Mouse (Mus musculus) liver, embryonic 16.5 days (tissue): Measurements from ENCODE around the gene Aldh1l1. TPM values are rescaled to one million over a fixed set of nuclear protein-coding genes. Genes with fewer than 3 reads are reported as not detected.
"Not testable (repeated sequence)": the region's sequence is repeated elsewhere in the genome, so short reads cannot be mapped to it uniquely, and the experiment has no call there.

ENCODE experiments used
- ATAC-seq: fragments of 200-750 bp; cut with Nextera tagmentation; 2 replicates; pipeline ENCODE4 v1.8.0; 2017; ENCODE audit warnings: low read depth, mild to moderate bottlenecking, moderate number of reproducible peaks, moderate library complexity
- H3K27ac ChIP-seq: fragments of 300-500 bp; sonication (generic); 2 replicates; pipeline ENCODE4 v1.5.1; 2014; ENCODE audit warnings: mild to moderate bottlenecking, low read length
- H3K27me3 ChIP-seq: fragments of 300-500 bp; sonication (generic); 2 replicates; pipeline ENCODE4 v1.6.1; 2014; ENCODE audit warnings: low read depth, low read length, mixed read lengths; ENCODE audit not compliant: control insufficient read depth, insufficient read depth
- H3K36me3 ChIP-seq: fragments of 300-500 bp; sonication (generic); 2 replicates; pipeline ENCODE4 v1.6.1; 2014; ENCODE audit warnings: mild to moderate bottlenecking; ENCODE audit not compliant: control insufficient read depth, insufficient read depth
- H3K4me1 ChIP-seq: fragments of 300-500 bp; sonication (generic); 2 replicates; pipeline ENCODE4 v1.6.1; 2014; ENCODE audit warnings: low read depth, low read length, mixed read lengths; ENCODE audit not compliant: control insufficient read depth
- H3K4me2 ChIP-seq: fragments of 300-500 bp; sonication (generic); 2 replicates; pipeline ENCODE4 v1.6.1; 2014; ENCODE audit warnings: low read depth, low read length, mixed read lengths
- H3K4me3 ChIP-seq: fragments of 300-500 bp; sonication (generic); 2 replicates; pipeline ENCODE4 v1.5.1; 2014; ENCODE audit warnings: low read depth, mild to moderate bottlenecking, low read length
- H3K9ac ChIP-seq: fragments of 300-500 bp; sonication (generic); 2 replicates; pipeline ENCODE4 v1.6.1; 2014; ENCODE audit warnings: low read depth, low read length
- H3K9me3 ChIP-seq: fragments of 300-500 bp; sonication (generic); replicated peaks from 2 replicates; pipeline ENCODE4 v1.6.1; 2016; ENCODE audit warnings: low read length; ENCODE audit not compliant: control insufficient read depth
- WGBS: fragments of 180-500 bp; shearing (Covaris S2); extraction: QIAGEN DNeasy Blood & Tissue Kit; methylation state at CpG from one replicate; pipeline ENCODE4 v1.1.7; 2014; ENCODE audit not compliant: insufficient replicate concordance; 5-methylcytosine and 5-hydroxymethylcytosine counted together
- polyA plus RNA-seq: library from polyadenylated mRNA; unstranded; fragments of >200 nt; fragmentation: Nextera tagmentation; extraction: Ambion mirVana; gene quantifications from 2 replicates; pipeline ENCODE4 v1.2.1, GENCODE M21; 2015

The Aldh1l1 gene
- polyA plus RNA-seq, 1 experiment from 2014 or later: 48.3 TPM

GRCm38 (mm10) chr6:90624184-90624583, 138.0 kb downstream of the Aldh1l1 start:
- Histone ChIP-seq H3K4me3 (peak overlapping the region; percentile 70), H3K36me3 (peaks cover 39% of the 10 kb centered on the region), H3K27ac (peak overlapping the region; percentile 98), H3K4me1 (peaks cover 70% of the 10 kb centered on the region), H3K27me3 (no peaks in the 10 kb centered on the region), H3K9me3 (no peaks in the 10 kb centered on the region), H3K4me2 (peak overlapping the region; percentile 80), H3K9ac (peak overlapping the region; percentile 63)
- no peak for ATAC-seq
- WGBS: 27% methylated on average over 6 of the region's 6 CpGs

GRCm38 (mm10) chr6:90624733-90625132, 138.5 kb downstream of the Aldh1l1 start:
- Histone ChIP-seq H3K27me3 (no peaks in the 10 kb centered on the region), H3K9me3 (no peaks in the 10 kb centered on the region), H3K9ac (peak overlapping the region; percentile 63), H3K4me2 (peak overlapping the region; percentile 80), H3K4me3 (peak overlapping the region; percentile 70), H3K27ac (peak overlapping the region; percentile 98), H3K36me3 (peaks cover 41% of the 10 kb centered on the region), H3K4me1 (peaks cover 65% of the 10 kb centered on the region)
- ATAC-seq: peak; percentile 22
- 20% methylated on average over 11 of the region's 11 CpGs for WGBS

DNA sequence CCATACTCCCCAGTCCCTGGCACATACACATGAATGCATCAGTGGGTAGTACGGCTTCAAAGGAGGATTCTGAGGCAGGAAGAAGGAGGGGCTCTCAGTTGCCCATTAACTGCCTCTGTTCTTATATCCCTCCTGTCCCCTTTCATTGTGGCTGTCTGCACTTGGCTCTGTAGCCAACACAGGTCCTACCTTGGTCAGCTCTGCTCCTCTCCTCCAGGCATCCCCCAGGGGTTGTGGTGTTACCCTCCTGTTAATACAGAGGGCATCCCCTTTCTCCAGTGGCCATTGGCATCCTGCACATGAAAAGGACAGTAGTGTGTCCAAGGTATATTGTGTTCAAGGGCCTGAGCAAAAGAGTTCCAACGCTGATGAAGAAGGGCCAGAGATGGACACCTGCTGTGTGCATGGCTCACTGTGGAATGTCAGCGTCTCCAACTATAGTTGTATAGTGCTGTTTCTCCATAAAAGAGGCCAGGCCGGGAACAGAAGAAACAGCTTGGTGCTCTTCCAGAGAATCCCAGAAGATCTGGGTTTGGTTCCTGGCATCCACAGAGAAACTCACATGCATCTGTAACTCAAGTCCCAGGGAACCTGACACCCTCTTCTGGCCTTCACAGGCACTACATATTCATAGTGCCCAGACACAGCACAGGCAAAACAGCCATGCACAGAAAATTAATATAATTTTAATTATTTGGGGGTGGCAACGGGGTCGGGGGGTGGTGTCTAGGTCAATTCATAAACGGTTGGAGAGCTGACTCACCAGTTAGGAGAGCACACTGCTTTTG, 139.2 kb downstream of the Aldh1l1 start:
- Histone ChIP-seq H3K36me3 (peaks cover 45% of the 10 kb centered on the region), H3K4me2 (peak overlapping the region; percentile 80), H3K4me1 (peaks cover 61% of the 10 kb centered on the region), H3K27ac (peak overlapping the region; percentile 98), H3K27me3 (no peaks in the 10 kb centered on the region), H3K9ac (peak overlapping the region; percentile 63), H3K4me3 (peak overlapping the region; percentile 70), H3K9me3 (no peaks in the 10 kb centered on the region)
- 71% methylated on average over 7 of the region's 7 CpGs for WGBS
- no peak for ATAC-seq

- Histone ChIP-seq H3K4me3 (no peak overlapping the region), H3K36me3 (peaks cover 63% of the 10 kb centered on the region), H3K4me2 (no peak overlapping the region), H3K27me3 (no peaks in the 10 kb centered on the region), H3K9me3 (no peaks in the 10 kb centered on the region), H3K27ac (no peak overlapping the region; the same call in 1 of the 2 replicates), H3K9ac (no peak overlapping the region), H3K4me1 (peaks cover 40% of the 10 kb centered on the region)
- ATAC-seq: no peak
- 75% methylated on average over 4 of the region's 4 CpGs for WGBS
Observed at GRCm38 (mm10) chr6:90627556-90627955, 141.3 kb downstream of the Aldh1l1 start.

DNA sequence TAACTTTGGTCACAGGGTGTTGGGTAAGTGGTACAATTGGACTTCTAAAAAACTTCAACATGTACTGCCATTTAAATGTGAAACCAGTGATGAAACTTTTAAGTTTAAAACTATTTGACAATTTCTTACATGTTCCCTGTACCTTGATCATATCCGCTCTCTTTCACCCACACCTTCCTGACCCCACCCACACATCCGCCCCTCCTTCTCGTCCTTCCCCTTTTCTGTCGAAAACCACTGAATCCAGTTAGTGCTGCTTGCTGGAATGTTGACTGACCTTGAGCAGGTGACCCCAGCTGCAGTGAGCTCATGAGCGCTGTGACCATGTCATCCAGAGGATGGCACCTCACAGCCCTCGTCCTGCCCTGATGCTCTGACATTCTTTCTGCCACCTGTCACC, 143.3 kb downstream of the Aldh1l1 start:
- H3K4me2 ChIP-seq: no peak overlapping the region
- no peak overlapping the region for H3K4me3 ChIP-seq
- no peaks in the 10 kb centered on the region for H3K27me3 ChIP-seq
- H3K9ac ChIP-seq: no peak overlapping the region
- H3K9me3 ChIP-seq: no peaks in the 10 kb centered on the region
- 0 out of 2 replicates have a peak overlapping the region, but pooled peaks have one; percentile 39 for H3K27ac ChIP-seq
- peaks cover 68% of the 10 kb centered on the region for H3K36me3 ChIP-seq
- peaks cover 20% of the 10 kb centered on the region for H3K4me1 ChIP-seq
- WGBS: 48% methylated on average over 6 of the region's 6 CpGs
- ATAC-seq: peak; percentile 38

DNA sequence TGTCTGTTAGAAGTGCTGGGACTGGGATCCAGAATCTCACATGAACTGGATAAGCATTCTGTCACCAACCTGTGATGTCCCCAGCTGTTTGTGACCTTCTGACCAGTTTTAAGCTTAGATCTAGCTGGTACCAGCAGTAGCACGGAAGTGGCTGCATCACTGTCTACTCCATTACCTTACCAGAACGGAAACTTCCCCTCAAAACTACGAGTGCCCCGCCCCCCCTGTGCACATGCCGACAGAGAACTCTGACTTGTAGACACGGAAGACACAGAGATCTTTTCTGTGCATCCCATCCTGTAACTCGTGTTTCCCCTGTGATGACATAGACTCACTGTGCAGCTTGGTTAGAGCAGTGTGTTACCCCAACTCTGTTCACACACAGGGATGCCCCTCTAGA, 144.2 kb downstream of the Aldh1l1 start:
- H3K27ac ChIP-seq: no peak overlapping the region
- no peaks in the 10 kb centered on the region for H3K27me3 ChIP-seq
- no peak overlapping the region for H3K9ac ChIP-seq
- no peak for ATAC-seq
- H3K4me2 ChIP-seq: no peak overlapping the region
- H3K4me3 ChIP-seq: no peak overlapping the region
- H3K4me1 ChIP-seq: peaks cover 14% of the 10 kb centered on the region
- no peaks in the 10 kb centered on the region for H3K9me3 ChIP-seq
- 80% methylated on average over 7 of the region's 7 CpGs for WGBS
- peaks cover 72% of the 10 kb centered on the region for H3K36me3 ChIP-seq

- WGBS: 78% methylated on average over 3 of the region's 3 CpGs
- H3K27ac ChIP-seq, H3K4me3 ChIP-seq, H3K27me3 ChIP-seq, H3K9me3 ChIP-seq, H3K9ac ChIP-seq, ATAC-seq, H3K4me2 ChIP-seq: not testable (repeated sequence)
- Histone ChIP-seq H3K4me1 (peaks cover 11% of the 10 kb centered on the region), H3K36me3 (peaks cover 75% of the 10 kb centered on the region)
Observed at GRCm38 (mm10) chr6:90632526-90632925, 146.3 kb downstream of the Aldh1l1 start.

DNA sequence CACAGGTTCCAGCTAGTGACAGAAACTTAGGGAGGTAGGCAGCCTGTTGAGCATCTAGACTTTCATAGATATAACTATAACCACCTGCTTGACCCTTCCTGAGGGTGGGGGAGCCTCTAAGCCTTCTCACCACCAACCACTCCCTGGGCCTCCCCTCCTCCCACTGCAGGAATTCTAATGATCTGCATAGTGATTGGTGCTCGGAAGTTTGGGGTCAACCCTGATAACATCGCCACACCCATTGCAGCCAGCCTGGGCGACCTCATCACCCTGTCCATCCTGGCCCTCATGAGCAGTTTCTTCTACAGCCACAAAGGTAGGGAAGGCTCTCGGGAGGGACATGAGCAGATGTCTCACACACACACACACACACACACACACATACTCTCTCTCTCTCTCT, 148.9 kb downstream of the Aldh1l1 start:
- Histone ChIP-seq H3K4me1 (peaks cover 3% of the 10 kb centered on the region), H3K4me2 (no peak overlapping the region), H3K9ac (no peak overlapping the region), H3K36me3 (peaks cover 75% of the 10 kb centered on the region), H3K4me3 (no peak overlapping the region), H3K9me3 (no peaks in the 10 kb centered on the region), H3K27ac (no peak overlapping the region), H3K27me3 (no peaks in the 10 kb centered on the region)
- 56% methylated on average over 4 of the region's 4 CpGs for WGBS
- no peak for ATAC-seq

DNA sequence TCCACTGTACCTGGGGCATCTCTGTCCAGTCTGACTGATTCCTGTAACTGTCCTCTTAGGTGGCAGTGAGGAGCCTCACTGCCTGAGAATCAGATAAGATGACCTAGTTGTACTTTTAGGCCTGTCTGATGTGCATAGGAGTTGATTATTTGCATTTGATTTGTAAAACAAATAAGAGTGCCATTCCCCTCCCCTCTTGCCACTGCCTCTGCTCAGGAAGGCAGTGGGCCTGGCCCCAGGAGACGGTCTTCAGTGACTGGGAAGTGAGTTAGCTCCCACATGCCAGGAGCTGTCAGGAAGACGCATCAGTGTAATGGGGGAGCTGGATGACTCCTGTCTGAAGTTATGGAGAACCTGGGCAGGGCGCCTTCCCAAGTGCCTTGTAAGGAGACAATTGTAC, 149.4 kb downstream of the Aldh1l1 start:
- H3K4me1 ChIP-seq: peaks cover 3% of the 10 kb centered on the region
- H3K36me3 ChIP-seq: peaks cover 73% of the 10 kb centered on the region
- WGBS: 77% methylated on average over 3 of the region's 3 CpGs
- no peaks in the 10 kb centered on the region for H3K27me3 ChIP-seq
- no peak overlapping the region for H3K4me3 ChIP-seq
- H3K9ac ChIP-seq: no peak overlapping the region
- H3K4me2 ChIP-seq: no peak overlapping the region
- no peak for ATAC-seq
- no peaks in the 10 kb centered on the region for H3K9me3 ChIP-seq
- H3K27ac ChIP-seq: no peak overlapping the region
